In genomic region chr3:142560296-142560948, GRCm38 (mm10) we compare ENCODE assay signal across 8 mouse cellular contexts. TPM values are rescaled to one million over a fixed set of nuclear protein-coding genes. Genes with fewer than 3 reads are reported as not detected.
DNase-seq lines count a peak whose midpoint lies in the region; ATAC-seq and TF ChIP-seq lines count a peak whose summit lies in the region.

No protein-coding gene starts in this region.

- under 1% methylated on average over 12 of the region's 12 CpGs for WGBS in bone marrow, adult 2 months
- 9% methylated on average over 12 of the region's 12 CpGs for WGBS in embryonic facial prominence, embryonic 14.5 days
- WGBS in limb, embryonic 13.5 days: 9% methylated on average over 12 of the region's 12 CpGs
- 25% methylated on average over 12 of the region's 12 CpGs for WGBS in midbrain, embryonic 15.5 days
- WGBS in spleen, adult 2 months: under 1% methylated on average over 12 of the region's 12 CpGs

- DNase-seq in A20 (ENCODE audit: low read depth, low spot score): peak; percentile 96
- DNase-seq in embryonic facial prominence, embryonic 14.5 days (ENCODE audit: low spot score): peak; percentile 90
- DNase-seq in heart, adult 8-10 months (ENCODE audit: low spot score): peak; percentile 84
- peak; percentile 77 to 87 for DNase-seq in kidney, adult 8-10 months
- peak; percentile 78 to 86 for DNase-seq in spleen, adult 2 months (ENCODE audit: low read depth in 1 of 2, low spot score in 2 of 2)

- no peaks in the 10 kb centered on the region for H3K9me3 ChIP-seq in embryonic facial prominence, embryonic 14.5 days (ENCODE audit: control insufficient read depth, low read length)
- H3K9me3 ChIP-seq in limb, embryonic 13.5 days: no peaks in the 10 kb centered on the region
- no peaks in the 10 kb centered on the region for H3K9me3 ChIP-seq in midbrain, embryonic 15.5 days

- peak overlapping the region; percentile 53 for H3K27ac ChIP-seq in bone marrow, adult 2 months (ENCODE audit: control insufficient read depth, insufficient read depth, low read depth, low read length, poor library complexity)
- H3K27ac ChIP-seq in embryonic facial prominence, embryonic 14.5 days (replicated peaks; ENCODE audit: low read depth, low read length): no peak overlapping the region
- H3K27ac ChIP-seq in limb, embryonic 13.5 days: no peak overlapping the region
- no peak overlapping the region for H3K27ac ChIP-seq in midbrain, embryonic 15.5 days
- H3K27ac ChIP-seq in spleen, adult 2 months (ENCODE audit: insufficient read depth, low read length): peak overlapping the region; percentile 84

- TF ChIP-seq CTCF in bone marrow, adult 2 months (IDR thresholded peaks at IDR 0.05; ENCODE audit: control insufficient read depth, insufficient read depth, low read length): peak; percentile 98
- peak; percentile 98 for TF ChIP-seq CTCF in spleen, adult 2 months (IDR thresholded peaks at IDR 0.05; ENCODE audit: extremely low read depth, insufficient read depth, insufficient read length, insufficient replicate concordance)

- TF ChIP-seq POLR2A in bone marrow, adult 2 months (IDR thresholded peaks at IDR 0.05; ENCODE audit: borderline replicate concordance, control insufficient read depth, low read depth, low read length): peak; percentile 34; the same call in 1 of the 2 replicates
- TF ChIP-seq POLR2A in spleen, adult 2 months (IDR thresholded peaks at IDR 0.05; ENCODE audit: low read depth, low read length): no peak

- H3K36me3 ChIP-seq in embryonic facial prominence, embryonic 14.5 days (ENCODE audit: control insufficient read depth, insufficient read depth, low read length): no peaks in the 10 kb centered on the region
- no peaks in the 10 kb centered on the region for H3K36me3 ChIP-seq in limb, embryonic 13.5 days
- no peaks in the 10 kb centered on the region for H3K36me3 ChIP-seq in midbrain, embryonic 15.5 days (replicated peaks)
- peaks cover 6% of the 10 kb centered on the region for H3K36me3 ChIP-seq in spleen, adult 2 months (ENCODE audit: control insufficient read depth, insufficient read depth, low read length)

- H3K27me3 ChIP-seq in embryonic facial prominence, embryonic 14.5 days (replicated peaks; ENCODE audit: control insufficient read depth, insufficient read depth, low read length): no peaks in the 10 kb centered on the region
- no peaks in the 10 kb centered on the region for H3K27me3 ChIP-seq in limb, embryonic 13.5 days
- H3K27me3 ChIP-seq in midbrain, embryonic 15.5 days (replicated peaks): no peaks in the 10 kb centered on the region
- no peaks in the 10 kb centered on the region for H3K27me3 ChIP-seq in spleen, adult 2 months (ENCODE audit: control insufficient read depth, insufficient read depth, low read length)

- peak; percentile 82 for ATAC-seq in embryonic facial prominence, embryonic 14.5 days (ENCODE audit: low read depth)
- ATAC-seq in limb, embryonic 13.5 days (ENCODE audit: low FRiP score, low read depth): peak; percentile 69
- peak; percentile 79 for ATAC-seq in midbrain, embryonic 15.5 days (replicated peaks)

- peak overlapping the region; percentile 69 for H3K4me3 ChIP-seq in bone marrow, adult 2 months (replicated peaks; ENCODE audit: control insufficient read depth, low read depth, low read length)
- H3K4me3 ChIP-seq in embryonic facial prominence, embryonic 14.5 days (ENCODE audit: low read depth, low read length): peak overlapping the region; percentile 31
- H3K4me3 ChIP-seq in limb, embryonic 13.5 days: peak overlapping the region; percentile 38
- H3K4me3 ChIP-seq in midbrain, embryonic 15.5 days: no peak overlapping the region
- peak overlapping the region; percentile 62 for H3K4me3 ChIP-seq in spleen, adult 2 months (ENCODE audit: extremely low read depth, insufficient read depth, insufficient read length)

- peaks cover 1% of the 10 kb centered on the region; the same call in 1 of the 2 replicates for H3K4me1 ChIP-seq in bone marrow, adult 2 months (ENCODE audit: control insufficient read depth, insufficient read depth, low read length)
- H3K4me1 ChIP-seq in embryonic facial prominence, embryonic 14.5 days (ENCODE audit: control insufficient read depth, insufficient read depth, low read length): no peaks in the 10 kb centered on the region
- peaks cover 3% of the 10 kb centered on the region; the same call in 1 of the 2 replicates for H3K4me1 ChIP-seq in limb, embryonic 13.5 days
- H3K4me1 ChIP-seq in midbrain, embryonic 15.5 days: no peaks in the 10 kb centered on the region
- H3K4me1 ChIP-seq in spleen, adult 2 months (ENCODE audit: control insufficient read depth, insufficient read depth, insufficient read length): peaks cover 17% of the 10 kb centered on the region; the same call in 1 of the 2 replicates

- peak overlapping the region; percentile 44 for H3K4me2 ChIP-seq in embryonic facial prominence, embryonic 14.5 days (ENCODE audit: low read depth, low read length)
- peak overlapping the region; percentile 63 for H3K4me2 ChIP-seq in limb, embryonic 13.5 days (replicated peaks)
- peak overlapping the region; percentile 14; the same call in 1 of the 2 replicates for H3K4me2 ChIP-seq in midbrain, embryonic 15.5 days

- H3K9ac ChIP-seq in embryonic facial prominence, embryonic 14.5 days (ENCODE audit: low read depth, low read length): peak overlapping the region; percentile 9; the same call in 1 of the 2 replicates
- H3K9ac ChIP-seq in limb, embryonic 13.5 days: peak overlapping the region; percentile 31
- H3K9ac ChIP-seq in midbrain, embryonic 15.5 days: no peak overlapping the region

RNA-seq across cellular contexts. Expression of gene Gbp3, which starts 0.6 kb away (rescaled TPM):
- 7.0 and 8.3 TPM in 2 replicates for polyA plus RNA-seq in bone marrow, adult 2 months (2011; ENCODE audit: insufficient read depth, insufficient read length, low replicate concordance, missing spikeins)
- polyA plus RNA-seq in embryonic facial prominence, embryonic 14.5 days (2014; fragmentation: Nextera tagmentation; extraction: Ambion mirVana): 1.7 and 1.9 TPM in 2 replicates
- total RNA-seq in heart, adult 8-10 months (2022): 10 to 100 TPM in 1 of 4 experiments, 1 to 10 TPM in 3; 8.1 to 10.6 (median 8.9) TPM
- polyA plus RNA-seq in limb, embryonic 13.5 days (2015; fragmentation: Nextera tagmentation; extraction: Ambion mirVana): 0.68 and 1.1 TPM in 2 replicates
- polyA plus RNA-seq in midbrain, embryonic 15.5 days (2015; fragmentation: Nextera tagmentation; extraction: Ambion mirVana): 1.1 and 1.5 TPM in 2 replicates
- polyA plus RNA-seq in spleen, adult 2 months (2012; rRNA removed): 33.8 and 40.9 TPM in 2 replicates

RNA-seq across cellular contexts. Expression of gene Gbp7, which starts 30.3 kb away (rescaled TPM):
- polyA plus RNA-seq in bone marrow, adult 2 months (2011; ENCODE audit: insufficient read depth, insufficient read length, low replicate concordance, missing spikeins): 6.8 TPM in 2 replicates
- polyA plus RNA-seq in embryonic facial prominence, embryonic 14.5 days (2014; fragmentation: Nextera tagmentation; extraction: Ambion mirVana): 3.9 and 4.4 TPM in 2 replicates
- total RNA-seq in heart, adult 8-10 months (2022): 1 to 10 TPM; 6.2 to 8.1 (median 7.3) TPM
- polyA plus RNA-seq in limb, embryonic 13.5 days (2015; fragmentation: Nextera tagmentation; extraction: Ambion mirVana): 1.7 and 2.0 TPM in 2 replicates
- 2.1 and 2.5 TPM in 2 replicates for polyA plus RNA-seq in midbrain, embryonic 15.5 days (2015; fragmentation: Nextera tagmentation; extraction: Ambion mirVana)
- polyA plus RNA-seq in spleen, adult 2 months (2012; rRNA removed): 2.8 and 2.9 TPM in 2 replicates

RNA-seq across cellular contexts. Expression of gene Gbp2b, which starts 34.2 kb away (rescaled TPM):
- polyA plus RNA-seq in bone marrow, adult 2 months (2011; ENCODE audit: insufficient read depth, insufficient read length, low replicate concordance, missing spikeins): not detected in 2 replicates
- 0.06 TPM in 1 of 2 replicates, not detected in the other for polyA plus RNA-seq in embryonic facial prominence, embryonic 14.5 days (2014; fragmentation: Nextera tagmentation; extraction: Ambion mirVana)
- under 1 TPM in 2 of 4 experiments, not detected in 2; 0.19 to 0.52 TPM for total RNA-seq in heart, adult 8-10 months (2022)
- polyA plus RNA-seq in limb, embryonic 13.5 days (2015; fragmentation: Nextera tagmentation; extraction: Ambion mirVana): not detected in 2 replicates
- not detected in 2 replicates for polyA plus RNA-seq in midbrain, embryonic 15.5 days (2015; fragmentation: Nextera tagmentation; extraction: Ambion mirVana)
- polyA plus RNA-seq in spleen, adult 2 months (2012; rRNA removed): 0.06 TPM in 2 replicates

RNA-seq across cellular contexts. Expression of gene Gbp2, which starts 60.0 kb away (rescaled TPM):
- polyA plus RNA-seq in bone marrow, adult 2 months (2011; ENCODE audit: insufficient read depth, insufficient read length, low replicate concordance, missing spikeins): 2.6 and 5.2 TPM in 2 replicates
- polyA plus RNA-seq in embryonic facial prominence, embryonic 14.5 days (2014; fragmentation: Nextera tagmentation; extraction: Ambion mirVana): 1.6 and 1.8 TPM in 2 replicates
- 10 to 100 TPM; 10.2 to 12.4 (median 11.5) TPM for total RNA-seq in heart, adult 8-10 months (2022)
- polyA plus RNA-seq in limb, embryonic 13.5 days (2015; fragmentation: Nextera tagmentation; extraction: Ambion mirVana): 0.36 and 0.43 TPM in 2 replicates
- polyA plus RNA-seq in midbrain, embryonic 15.5 days (2015; fragmentation: Nextera tagmentation; extraction: Ambion mirVana): 0.89 and 1.00 TPM in 2 replicates
- polyA plus RNA-seq in spleen, adult 2 months (2012; rRNA removed): 8.6 and 12.4 TPM in 2 replicates

Comparison
In these comparisons a context has a peak if more than half of its experiments do, and no peak if none do; other contexts are left out.
1. H3K27ac ChIP-seq: peak in bone marrow, adult 2 months (single experiment) and spleen, adult 2 months (single experiment); none in embryonic facial prominence, embryonic 14.5 days (single experiment), limb, embryonic 13.5 days (single experiment) and midbrain, embryonic 15.5 days (single experiment).
2. Peak in every context shown above with its lines, with median percentiles within 50 percentile points of each other: DNase-seq, ATAC-seq and H3K4me2 ChIP-seq.